Mouse (Mus musculus): ENCODE measurements around the gene Gpr183. TPM values are rescaled to one million over a fixed set of nuclear protein-coding genes. Genes with fewer than 3 reads are reported as not detected.

Gene Gpr183
- polyA plus RNA-seq, 1 experiment from 2014 or later: 0.81 TPM

GRCm38 (mm10) chr14:121931594-121931993 is 33.4 kb downstream of the Gpr183 start:
- H3K4me3 ChIP-seq (ENCODE audit: low read length): no peak overlapping the region
- H3K27me3 ChIP-seq (replicated peaks; ENCODE audit: control insufficient read depth, insufficient read depth, low read length): no peaks in the 10 kb centered on the region
- H3K27ac ChIP-seq (ENCODE audit: low read depth, low read length): 0 out of 2 replicates have a peak overlapping the region, but pooled peaks have one; percentile 36
- 91% methylated on average over 3 of the region's 3 CpGs for WGBS
- H3K9me3 ChIP-seq (ENCODE audit: control insufficient read depth, low read length): no peaks in the 10 kb centered on the region
- peaks cover 3% of the 10 kb centered on the region; the same call in 1 of the 2 replicates for H3K4me1 ChIP-seq (ENCODE audit: control insufficient read depth, insufficient read depth, low read depth, low read length)
- no peak overlapping the region for H3K9ac ChIP-seq (ENCODE audit: low read depth, low read length)
- no peak for ATAC-seq
- H3K4me2 ChIP-seq (ENCODE audit: low read length): no peak overlapping the region
- H3K36me3 ChIP-seq (ENCODE audit: control insufficient read depth, insufficient read depth, low read length): peaks cover 4% of the 10 kb centered on the region; the same call in 1 of the 2 replicates

- Histone ChIP-seq H3K4me1 (ENCODE audit: control insufficient read depth, insufficient read depth, low read depth, low read length) (peaks cover 3% of the 10 kb centered on the region; the same call in 1 of the 2 replicates), H3K9ac (ENCODE audit: low read depth, low read length) (no peak overlapping the region), H3K4me3 (ENCODE audit: low read length) (no peak overlapping the region), H3K27ac (ENCODE audit: low read depth, low read length) (no peak overlapping the region), H3K36me3 (ENCODE audit: control insufficient read depth, insufficient read depth, low read length) (peaks cover 4% of the 10 kb centered on the region; the same call in 1 of the 2 replicates), H3K9me3 (ENCODE audit: control insufficient read depth, low read length) (no peaks in the 10 kb centered on the region), H3K27me3 (replicated peaks; ENCODE audit: control insufficient read depth, insufficient read depth, low read length) (no peaks in the 10 kb centered on the region), H3K4me2 (ENCODE audit: low read length) (no peak overlapping the region)
- WGBS: 78% methylated on average over 7 of the region's 7 CpGs
- no peak for ATAC-seq
Measured at GRCm38 (mm10) chr14:121930731-121931383, 34.1 kb downstream of the Gpr183 start.

- Histone ChIP-seq H3K27me3 (replicated peaks; ENCODE audit: control insufficient read depth, insufficient read depth, low read length) (no peaks in the 10 kb centered on the region), H3K27ac (ENCODE audit: low read depth, low read length) (no peak overlapping the region), H3K4me3 (ENCODE audit: low read length) (no peak overlapping the region), H3K9me3 (ENCODE audit: control insufficient read depth, low read length) (no peaks in the 10 kb centered on the region), H3K36me3 (ENCODE audit: control insufficient read depth, insufficient read depth, low read length) (peaks cover 4% of the 10 kb centered on the region; the same call in 1 of the 2 replicates), H3K4me1 (ENCODE audit: control insufficient read depth, insufficient read depth, low read depth, low read length) (peaks cover 3% of the 10 kb centered on the region; the same call in 1 of the 2 replicates), H3K4me2 (ENCODE audit: low read length) (no peak overlapping the region), H3K9ac (ENCODE audit: low read depth, low read length) (no peak overlapping the region)
- 89% methylated on average over 12 of the region's 12 CpGs for WGBS
- ATAC-seq: no peak
Measured at GRCm38 (mm10) chr14:121929243-121929951, 35.6 kb downstream of the Gpr183 start.

- no peaks in the 10 kb centered on the region for H3K27me3 ChIP-seq (replicated peaks; ENCODE audit: control insufficient read depth, insufficient read depth, low read length)
- no peak overlapping the region for H3K4me3 ChIP-seq (ENCODE audit: low read length)
- H3K9ac ChIP-seq (ENCODE audit: low read depth, low read length): no peak overlapping the region
- WGBS: 67% methylated on average over 8 of the region's 8 CpGs
- no peak overlapping the region for H3K4me2 ChIP-seq (ENCODE audit: low read length)
- H3K4me1 ChIP-seq (ENCODE audit: control insufficient read depth, insufficient read depth, low read depth, low read length): peaks cover 3% of the 10 kb centered on the region; the same call in 1 of the 2 replicates
- H3K27ac ChIP-seq (ENCODE audit: low read depth, low read length): no peak overlapping the region
- no peaks in the 10 kb centered on the region; the same call in 1 of the 2 replicates for H3K36me3 ChIP-seq (ENCODE audit: control insufficient read depth, insufficient read depth, low read length)
- ATAC-seq: no peak
- H3K9me3 ChIP-seq (ENCODE audit: control insufficient read depth, low read length): no peaks in the 10 kb centered on the region
Measured at GRCm38 (mm10) chr14:121928375-121929137, 36.4 kb downstream of the Gpr183 start.

DNA sequence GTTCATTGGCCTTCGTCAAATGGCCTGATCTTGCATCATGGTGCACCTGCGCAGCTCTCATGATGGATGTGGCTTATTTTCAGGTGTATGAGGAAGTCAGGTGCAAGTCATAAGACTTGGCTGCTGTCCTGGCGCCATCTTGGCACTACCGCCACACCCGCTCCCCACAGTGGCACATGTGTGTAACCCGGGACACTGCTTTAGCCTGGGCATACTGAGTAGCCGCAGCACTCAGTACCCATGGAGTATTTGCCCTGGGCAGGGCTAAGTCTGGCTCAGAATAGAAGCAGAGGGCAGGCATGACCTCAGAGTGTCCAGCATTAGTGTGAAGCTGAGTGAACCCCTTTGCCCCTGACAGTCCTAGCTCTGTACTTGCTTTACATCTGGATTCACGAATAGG is 37.5 kb downstream of the Gpr183 start:
- Histone ChIP-seq H3K9ac (ENCODE audit: low read depth, low read length) (no peak overlapping the region), H3K4me1 (ENCODE audit: control insufficient read depth, insufficient read depth, low read depth, low read length) (peaks cover 3% of the 10 kb centered on the region; the same call in 1 of the 2 replicates), H3K27me3 (replicated peaks; ENCODE audit: control insufficient read depth, insufficient read depth, low read length) (no peaks in the 10 kb centered on the region), H3K4me3 (ENCODE audit: low read length) (no peak overlapping the region), H3K27ac (ENCODE audit: low read depth, low read length) (no peak overlapping the region), H3K4me2 (ENCODE audit: low read length) (no peak overlapping the region), H3K36me3 (ENCODE audit: control insufficient read depth, insufficient read depth, low read length) (no peaks in the 10 kb centered on the region), H3K9me3 (ENCODE audit: control insufficient read depth, low read length) (no peaks in the 10 kb centered on the region)
- 94% methylated on average over 8 of the region's 8 CpGs for WGBS
- ATAC-seq: no peak

DNA sequence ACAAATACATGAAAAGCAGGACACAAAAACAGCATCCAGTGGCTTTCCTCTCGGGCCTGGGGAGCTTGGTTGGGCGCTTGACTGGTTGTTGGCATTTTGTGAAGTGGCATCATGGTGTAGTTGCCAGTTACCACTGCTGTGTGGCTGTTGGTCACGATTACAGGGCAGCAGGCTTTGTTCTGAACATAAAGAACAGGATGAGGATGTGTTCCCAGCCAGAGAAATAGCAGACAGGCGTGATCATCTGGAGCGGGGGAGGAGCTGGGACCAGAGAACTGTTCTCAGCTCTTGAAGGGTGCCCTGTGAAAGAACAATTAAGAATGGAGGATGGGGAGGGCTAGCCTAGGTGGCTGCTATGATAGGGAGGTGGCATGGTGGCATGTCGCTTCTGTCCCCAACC is 38.1 kb downstream of the Gpr183 start:
- peaks cover 3% of the 10 kb centered on the region; the same call in 1 of the 2 replicates for H3K4me1 ChIP-seq (ENCODE audit: control insufficient read depth, insufficient read depth, low read depth, low read length)
- no peaks in the 10 kb centered on the region for H3K9me3 ChIP-seq (ENCODE audit: control insufficient read depth, low read length)
- no peaks in the 10 kb centered on the region for H3K36me3 ChIP-seq (ENCODE audit: control insufficient read depth, insufficient read depth, low read length)
- 89% methylated on average over 6 of the region's 6 CpGs for WGBS
- no peak overlapping the region for H3K4me3 ChIP-seq (ENCODE audit: low read length)
- H3K27me3 ChIP-seq (replicated peaks; ENCODE audit: control insufficient read depth, insufficient read depth, low read length): no peaks in the 10 kb centered on the region
- no peak overlapping the region for H3K4me2 ChIP-seq (ENCODE audit: low read length)
- H3K27ac ChIP-seq (ENCODE audit: low read depth, low read length): no peak overlapping the region
- no peak for ATAC-seq
- no peak overlapping the region for H3K9ac ChIP-seq (ENCODE audit: low read depth, low read length)

GRCm38 (mm10) chr14:121924876-121925275 is 40.1 kb downstream of the Gpr183 start:
- H3K27me3 ChIP-seq (replicated peaks; ENCODE audit: control insufficient read depth, insufficient read depth, low read length): no peaks in the 10 kb centered on the region
- H3K4me1 ChIP-seq (ENCODE audit: control insufficient read depth, insufficient read depth, low read depth, low read length): no peaks in the 10 kb centered on the region

DNA sequence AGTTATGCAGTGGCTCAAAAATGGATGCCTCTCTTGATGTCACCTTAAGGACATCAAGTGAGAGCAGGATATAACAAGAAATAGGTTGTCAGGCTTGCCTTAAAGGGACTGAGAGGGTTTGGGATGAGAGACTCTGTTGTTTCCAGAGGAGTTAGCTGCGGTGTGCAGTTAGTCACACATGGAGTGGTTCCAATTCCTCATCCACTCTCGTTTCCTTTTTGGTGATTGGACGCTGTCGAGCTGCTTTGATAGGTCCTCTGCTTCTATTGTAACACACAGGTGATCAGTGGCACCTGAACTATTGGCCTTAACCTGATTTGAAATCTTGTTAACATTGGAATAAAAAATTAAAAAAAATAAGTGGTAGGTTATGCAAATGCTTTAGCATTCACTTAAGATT is 42.3 kb downstream of the Gpr183 start:
- Histone ChIP-seq H3K27me3 (replicated peaks; ENCODE audit: control insufficient read depth, insufficient read depth, low read length) (no peaks in the 10 kb centered on the region), H3K27ac (ENCODE audit: low read depth, low read length) (no peak overlapping the region), H3K4me2 (ENCODE audit: low read length) (no peak overlapping the region), H3K4me3 (ENCODE audit: low read length) (no peak overlapping the region), H3K4me1 (ENCODE audit: control insufficient read depth, insufficient read depth, low read depth, low read length) (no peaks in the 10 kb centered on the region), H3K9me3 (ENCODE audit: control insufficient read depth, low read length) (no peaks in the 10 kb centered on the region), H3K36me3 (ENCODE audit: control insufficient read depth, insufficient read depth, low read length) (no peaks in the 10 kb centered on the region), H3K9ac (ENCODE audit: low read depth, low read length) (no peak overlapping the region)
- no peak for ATAC-seq
- WGBS: 71% methylated on average over 4 of the region's 4 CpGs

More at GRCm38 (mm10) chr14:121924876-121925275, 40.1 kb downstream of the Gpr183 start:
- Histone ChIP-seq H3K27ac (ENCODE audit: low read depth, low read length) (no peak overlapping the region), H3K9ac (ENCODE audit: low read depth, low read length) (no peak overlapping the region), H3K9me3 (ENCODE audit: control insufficient read depth, low read length) (no peaks in the 10 kb centered on the region), H3K4me2 (ENCODE audit: low read length) (no peak overlapping the region), H3K36me3 (ENCODE audit: control insufficient read depth, insufficient read depth, low read length) (no peaks in the 10 kb centered on the region), H3K4me3 (ENCODE audit: low read length) (no peak overlapping the region)
- WGBS: 74% methylated on average over 6 of the region's 6 CpGs
- no peak for ATAC-seq

DNA sequence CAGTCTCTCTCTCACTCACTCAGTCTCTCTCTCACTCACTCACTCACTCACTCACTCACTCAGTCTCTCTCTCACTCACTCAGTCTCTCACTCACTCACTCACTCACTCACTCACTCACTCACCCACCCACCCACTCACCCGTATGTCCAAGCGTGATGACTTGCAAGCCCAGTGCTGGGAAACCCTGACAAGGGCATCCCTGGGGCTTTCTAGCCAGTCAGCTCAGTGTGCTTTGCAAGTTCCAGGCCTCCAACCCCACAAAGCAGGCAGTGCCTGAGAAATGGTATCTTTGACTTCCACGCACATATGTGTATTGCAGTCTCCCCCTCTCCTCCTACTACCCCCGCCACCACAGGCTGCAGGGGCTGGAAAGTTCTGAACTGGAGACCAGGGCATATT is 43.0 kb downstream of the Gpr183 start:
- Histone ChIP-seq H3K27me3 (replicated peaks; ENCODE audit: control insufficient read depth, insufficient read depth, low read length) (no peaks in the 10 kb centered on the region), H3K4me1 (ENCODE audit: control insufficient read depth, insufficient read depth, low read depth, low read length) (no peaks in the 10 kb centered on the region), H3K4me3 (ENCODE audit: low read length) (no peak overlapping the region), H3K4me2 (ENCODE audit: low read length) (no peak overlapping the region), H3K36me3 (ENCODE audit: control insufficient read depth, insufficient read depth, low read length) (no peaks in the 10 kb centered on the region), H3K9ac (ENCODE audit: low read depth, low read length) (no peak overlapping the region), H3K9me3 (ENCODE audit: control insufficient read depth, low read length) (no peaks in the 10 kb centered on the region), H3K27ac (ENCODE audit: low read depth, low read length) (no peak overlapping the region)
- WGBS: 89% methylated on average over 4 of the region's 4 CpGs
- no peak for ATAC-seq

Data from hindbrain, embryonic 16.5 days (tissue).